Comparison of ENCODE assay signal across 29 mouse cellular contexts in the genomic region with DNA sequence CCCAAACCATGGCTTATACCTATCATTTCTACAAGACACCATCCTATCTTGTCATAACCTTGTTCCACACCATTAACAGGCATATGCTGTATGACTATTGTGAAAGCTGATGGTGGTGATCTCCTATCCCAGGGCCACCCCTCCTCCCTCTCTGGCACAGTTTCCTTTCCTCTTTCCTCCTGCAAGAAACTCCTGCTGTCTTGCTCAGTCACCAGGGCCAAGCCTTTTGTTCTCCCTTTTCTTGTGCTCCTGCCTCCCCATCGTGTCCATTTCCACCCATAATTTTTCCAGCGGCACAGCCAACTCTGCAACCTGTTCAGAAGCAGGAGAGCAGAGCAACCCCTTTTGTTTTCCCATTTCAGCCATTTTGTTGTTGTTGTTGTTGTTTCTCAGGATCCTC. TPM values are rescaled to one million over a fixed set of nuclear protein-coding genes. Genes with fewer than 3 reads are reported as not detected.
DNase-seq lines count a peak whose midpoint lies in the region; ATAC-seq and TF ChIP-seq lines count a peak whose summit lies in the region.
"Had no signal": no experiment of that assay in that cellular context is flagged by ENCODE, and none has a peak within 500 bp of the region (broad histone marks: within the 10 kb centered on the region; RNA-seq: fewer than 3 reads in every experiment).

No protein-coding gene starts in this region.

- H3K27ac ChIP-seq in midbrain, embryonic 11.5 days (ENCODE audit: low read depth, low read length): no peak overlapping the region
- H3K27ac ChIP-seq in midbrain, embryonic 10.5 days (replicated peaks): no peak overlapping the region
- peak overlapping the region; percentile 53 for H3K27ac ChIP-seq in ES-Bruce4 (ENCODE audit: insufficient read depth, low read length)
- no peak overlapping the region for H3K27ac ChIP-seq in hindbrain, embryonic 11.5 days (ENCODE audit: low read depth, low read length)
- H3K27ac ChIP-seq: embryonic facial prominence, embryonic 12.5 days; embryonic facial prominence, embryonic 15.5 days; heart, embryonic 15.5 days; hindbrain, embryonic 10.5 days; hindbrain, embryonic 14.5 days; hindbrain, postnatal 0 days had no signal

- no peaks in the 10 kb centered on the region for H3K27me3 ChIP-seq in midbrain, embryonic 11.5 days (ENCODE audit: control insufficient read depth, insufficient read depth, low read length)
- no peaks in the 10 kb centered on the region for H3K27me3 ChIP-seq in midbrain, embryonic 10.5 days (ENCODE audit: low read depth, poor library complexity, severe bottlenecking)
- no peaks in the 10 kb centered on the region for H3K27me3 ChIP-seq in ES-Bruce4 (ENCODE audit: control insufficient read depth, insufficient read depth, low read length, poor library complexity, severe bottlenecking)
- no peaks in the 10 kb centered on the region for H3K27me3 ChIP-seq in hindbrain, embryonic 11.5 days (ENCODE audit: control insufficient read depth, insufficient read depth, low read length)
- H3K27me3 ChIP-seq: CH12.LX; embryonic facial prominence, embryonic 12.5 days; embryonic facial prominence, embryonic 15.5 days; heart, embryonic 12.5 days; heart, embryonic 15.5 days had no signal

- peaks cover 16% of the 10 kb centered on the region for H3K4me1 ChIP-seq in midbrain, embryonic 11.5 days (ENCODE audit: control insufficient read depth, insufficient read depth, low read length)
- H3K4me1 ChIP-seq in midbrain, embryonic 10.5 days: peaks cover 33% of the 10 kb centered on the region
- H3K4me1 ChIP-seq in ES-Bruce4 (ENCODE audit: control insufficient read depth, insufficient read depth, low read length): no peaks in the 10 kb centered on the region
- no peaks in the 10 kb centered on the region for H3K4me1 ChIP-seq in hindbrain, embryonic 11.5 days (replicated peaks; ENCODE audit: control insufficient read depth, insufficient read depth, low read length)

- WGBS in midbrain, embryonic 11.5 days: 63% methylated on average over 2 of the region's 2 CpGs
- 59% methylated on average over 2 of the region's 2 CpGs for WGBS in midbrain, embryonic 10.5 days
- WGBS in hindbrain, embryonic 11.5 days: 29% methylated on average over 2 of the region's 2 CpGs

- no peak for TF ChIP-seq EP300 in ES-Bruce4 (IDR thresholded peaks at IDR 0.05; ENCODE audit: insufficient read depth, low read depth, low read length)

- no peak overlapping the region for H3K9ac ChIP-seq in midbrain, embryonic 11.5 days (ENCODE audit: low read length)
- no peak overlapping the region for H3K9ac ChIP-seq in ES-Bruce4 (ENCODE audit: low read depth, poor library complexity, severe bottlenecking)
- no peak overlapping the region for H3K9ac ChIP-seq in hindbrain, embryonic 11.5 days (ENCODE audit: low read depth, low read length)
- H3K9ac ChIP-seq: embryonic facial prominence, embryonic 12.5 days; embryonic facial prominence, embryonic 15.5 days; heart, embryonic 12.5 days; heart, embryonic 15.5 days; hindbrain, embryonic 14.5 days had no signal

- H3K9me3 ChIP-seq in midbrain, embryonic 11.5 days (ENCODE audit: control insufficient read depth, low read length): no peaks in the 10 kb centered on the region; the same call in 1 of the 2 replicates
- H3K9me3 ChIP-seq in midbrain, embryonic 10.5 days (replicated peaks): peaks cover 17% of the 10 kb centered on the region; the same call in 1 of the 2 replicates
- no peaks in the 10 kb centered on the region for H3K9me3 ChIP-seq in ES-Bruce4 (replicated peaks; ENCODE audit: control insufficient read depth, insufficient read depth, low read length, poor library complexity, severe bottlenecking)
- no peaks in the 10 kb centered on the region for H3K9me3 ChIP-seq in hindbrain, embryonic 11.5 days (ENCODE audit: control insufficient read depth, low read length)

- DNase-seq in midbrain, embryonic 11.5 days (ENCODE audit: low spot score, missing footprints): peak; percentile 59
- DNase-seq in midbrain, embryonic 10.5 days (ENCODE audit: low spot score): no peak
- peak; percentile 99 for DNase-seq in R1 (ENCODE audit: low read depth, low spot score)
- DNase-seq in spleen, adult 18-20 months: no peak
- DNase-seq in hindbrain, embryonic 11.5 days (ENCODE audit: low spot score): no peak
- no peak for DNase-seq in cerebellum, adult 18-20 months
- DNase-seq: adrenal gland, postnatal 14 days; B cell, adult 2 months; cerebellum, adult 11-12 months; cerebellum, adult 9-10 months; cerebellum, postnatal 14 days; gastrocnemius, postnatal 14 days; heart, adult 18-20 months; heart, postnatal 10 days; heart, postnatal 36 days; kidney, adult 18-20 months had no signal

- no peak for ATAC-seq in midbrain, embryonic 11.5 days (ENCODE audit: low FRiP score)
- peak; percentile 60 for ATAC-seq in granulocyte monocyte progenitor cell, adult 5-6 weeks (replicated peaks; ENCODE audit: poor library complexity, severe bottlenecking)
- ATAC-seq in hindbrain, embryonic 11.5 days (ENCODE audit: low FRiP score): no peak
- ATAC-seq: forebrain, embryonic 16.5 days; hindbrain, postnatal 0 days; inflammation-experienced regulatory T-cells, adult 6 months; intestine, embryonic 16.5 days had no signal

- H3K4me3 ChIP-seq in midbrain, embryonic 11.5 days (ENCODE audit: low read depth, low read length): no peak overlapping the region
- H3K4me3 ChIP-seq in midbrain, embryonic 10.5 days: no peak overlapping the region
- H3K4me3 ChIP-seq in ES-Bruce4 (ENCODE audit: low read depth, low read length): no peak overlapping the region
- H3K4me3 ChIP-seq in hindbrain, embryonic 11.5 days (ENCODE audit: low read depth, low read length): no peak overlapping the region
- H3K4me3 ChIP-seq: embryonic facial prominence, embryonic 12.5 days; embryonic facial prominence, embryonic 15.5 days; heart, embryonic 12.5 days; heart, embryonic 15.5 days; hindbrain, embryonic 10.5 days had no signal

- TF ChIP-seq POLR2A in ES-Bruce4 (IDR thresholded peaks at IDR 0.05; ENCODE audit: insufficient read depth, low read length): no peak

- no peak for TF ChIP-seq CTCF in ES-Bruce4 (IDR thresholded peaks at IDR 0.05; ENCODE audit: low read depth, low read length)

- H3K4me2 ChIP-seq in midbrain, embryonic 11.5 days: no peak overlapping the region
- H3K4me2 ChIP-seq in hindbrain, embryonic 11.5 days (replicated peaks; ENCODE audit: low read depth, low read length): no peak overlapping the region
- H3K4me2 ChIP-seq: embryonic facial prominence, embryonic 12.5 days; embryonic facial prominence, embryonic 15.5 days; heart, embryonic 12.5 days; heart, embryonic 15.5 days; hindbrain, embryonic 14.5 days had no signal

- no peaks in the 10 kb centered on the region for H3K36me3 ChIP-seq in midbrain, embryonic 11.5 days (ENCODE audit: control insufficient read depth, insufficient read depth, low read length)
- peaks cover 34% of the 10 kb centered on the region for H3K36me3 ChIP-seq in midbrain, embryonic 10.5 days
- no peaks in the 10 kb centered on the region for H3K36me3 ChIP-seq in ES-Bruce4 (ENCODE audit: control insufficient read depth, insufficient read depth, low read length, poor library complexity, severe bottlenecking)
- no peaks in the 10 kb centered on the region for H3K36me3 ChIP-seq in hindbrain, embryonic 11.5 days (ENCODE audit: control insufficient read depth, insufficient read depth, low read length)
- H3K36me3 ChIP-seq: embryonic facial prominence, embryonic 12.5 days; heart, embryonic 15.5 days had no signal

RNA-seq across cellular contexts. Expression of gene Spindoc, which starts 3.2 kb away (rescaled TPM):
- polyA plus RNA-seq in midbrain, embryonic 11.5 days (2014; fragmentation: Nextera tagmentation; extraction: Ambion mirVana): 23.2 and 25.3 TPM in 2 replicates
- 43.1 and 51.7 TPM in 2 replicates for polyA plus RNA-seq in midbrain, embryonic 10.5 days (2016; fragmentation: Nextera tagmentation; extraction: Ambion mirVana)
- polyA plus RNA-seq in ES-Bruce4 (2011; ENCODE audit: insufficient read depth, insufficient read length, low read depth, missing spikeins): 43.8 and 56.3 TPM in 2 replicates
- total RNA-seq in granulocyte monocyte progenitor cell, adult 5-6 weeks (2014; fragmentation: Nextera tagmentation): 19.2 and 19.8 TPM in 2 replicates
- total RNA-seq in granulocyte monocyte progenitor cell, adult 5-6 weeks (2017): 4.7 and 4.9 TPM in 2 replicates
- 26.1 and 34.6 TPM in 2 replicates for polyA plus RNA-seq in hindbrain, embryonic 11.5 days (2014; fragmentation: Nextera tagmentation; extraction: Ambion mirVana)

RNA-seq across cellular contexts. Expression of gene 2700081O15Rik, which starts 31.4 kb away (rescaled TPM):
- 12.3 and 13.2 TPM in 2 replicates for polyA plus RNA-seq in midbrain, embryonic 11.5 days (2014; fragmentation: Nextera tagmentation; extraction: Ambion mirVana)
- polyA plus RNA-seq in midbrain, embryonic 10.5 days (2016; fragmentation: Nextera tagmentation; extraction: Ambion mirVana): 5.7 and 7.6 TPM in 2 replicates
- 6.2 and 7.5 TPM in 2 replicates for polyA plus RNA-seq in ES-Bruce4 (2011; ENCODE audit: insufficient read depth, insufficient read length, low read depth, missing spikeins)
- 1.5 and 3.1 TPM in 2 replicates for total RNA-seq in granulocyte monocyte progenitor cell, adult 5-6 weeks (2014; fragmentation: Nextera tagmentation)
- 1.2 and 1.6 TPM in 2 replicates for total RNA-seq in granulocyte monocyte progenitor cell, adult 5-6 weeks (2017)
- 14.5 and 17.7 TPM in 2 replicates for polyA plus RNA-seq in hindbrain, embryonic 11.5 days (2014; fragmentation: Nextera tagmentation; extraction: Ambion mirVana)

RNA-seq across cellular contexts. Expression of gene Mark2, which starts 44.4 kb away (rescaled TPM):
- 43.0 and 53.9 TPM in 2 replicates for polyA plus RNA-seq in midbrain, embryonic 11.5 days (2014; fragmentation: Nextera tagmentation; extraction: Ambion mirVana)
- polyA plus RNA-seq in midbrain, embryonic 10.5 days (2016; fragmentation: Nextera tagmentation; extraction: Ambion mirVana): 45.5 and 46.0 TPM in 2 replicates
- 52.1 and 60.5 TPM in 2 replicates for polyA plus RNA-seq in ES-Bruce4 (2011; ENCODE audit: insufficient read depth, insufficient read length, low read depth, missing spikeins)
- 48.7 and 85.8 TPM in 2 replicates for total RNA-seq in granulocyte monocyte progenitor cell, adult 5-6 weeks (2014; fragmentation: Nextera tagmentation)
- total RNA-seq in granulocyte monocyte progenitor cell, adult 5-6 weeks (2017): 17.8 and 21.2 TPM in 2 replicates
- 47.4 and 50.7 TPM in 2 replicates for polyA plus RNA-seq in hindbrain, embryonic 11.5 days (2014; fragmentation: Nextera tagmentation; extraction: Ambion mirVana)

Comparison
In these comparisons a context has a peak if more than half of its experiments do, and no peak if none do; other contexts are left out.
1. DNase-seq: peak in midbrain, embryonic 11.5 days (single experiment) and R1 (single experiment); none in midbrain, embryonic 10.5 days (single experiment), spleen, adult 18-20 months (0 of 2), hindbrain, embryonic 11.5 days (single experiment) and cerebellum, adult 18-20 months (0 of 2).